Mouse (Mus musculus) stomach, embryonic 16.5 days (tissue): ENCODE results near the gene Tdrd7. TPM values are rescaled to one million over a fixed set of nuclear protein-coding genes. Genes with fewer than 3 reads are reported as not detected.

Experiments
- ATAC-seq: fragments of 200-750 bp; cut with Nextera tagmentation; 2 replicates; pipeline ENCODE4 v1.8.0; 2017; ENCODE audit warnings: moderate number of reproducible peaks, moderate TSS enrichment; ENCODE audit not compliant: insufficient read depth, low FRiP score
- H3K27ac ChIP-seq: fragments of 300-500 bp; sonication (generic); 2 replicates; pipeline ENCODE4 v1.5.1; 2014; ENCODE audit warnings: low read length
- H3K27me3 ChIP-seq: fragments of 300-500 bp; sonication (generic); 2 replicates; pipeline ENCODE4 v1.6.1; 2014; ENCODE audit warnings: low read length, control low read depth, mixed read lengths; ENCODE audit not compliant: control insufficient read depth, insufficient read depth
- H3K36me3 ChIP-seq: fragments of 300-500 bp; sonication (generic); 2 replicates; pipeline ENCODE4 v1.6.1; 2014; ENCODE audit warnings: low read length; ENCODE audit not compliant: control insufficient read depth, insufficient read depth
- H3K4me1 ChIP-seq: fragments of 300-500 bp; sonication (generic); 2 replicates; pipeline ENCODE4 v1.6.1; 2014; ENCODE audit warnings: low read length, control low read depth, mixed read lengths; ENCODE audit not compliant: control insufficient read depth, insufficient read depth
- H3K4me2 ChIP-seq: fragments of 300-500 bp; sonication (generic); 2 replicates; pipeline ENCODE4 v1.6.1; 2014; ENCODE audit warnings: low read depth, low read length, mixed read lengths
- H3K4me3 ChIP-seq: fragments of 300-500 bp; sonication (generic); replicated peaks from 2 replicates; pipeline ENCODE4 v1.5.1; 2014; ENCODE audit warnings: mild to moderate bottlenecking, low read length
- H3K9ac ChIP-seq: fragments of 300-500 bp; sonication (generic); 2 replicates; pipeline ENCODE4 v1.6.1; 2014; ENCODE audit warnings: low read length
- H3K9me3 ChIP-seq: fragments of 300-500 bp; sonication (generic); replicated peaks from 2 replicates; pipeline ENCODE4 v1.6.1; 2016; ENCODE audit warnings: low read length, control low read depth; ENCODE audit not compliant: control insufficient read depth
- WGBS: fragments of 180-500 bp; shearing (Covaris S2); extraction: QIAGEN DNeasy Blood & Tissue Kit; methylation state at CpG from one replicate; pipeline ENCODE4 v1.1.7; 2014; 5-methylcytosine and 5-hydroxymethylcytosine counted together
- polyA plus RNA-seq: library from polyadenylated mRNA; unstranded; fragments of >200 nt; fragmentation: Nextera tagmentation; extraction: Ambion mirVana; gene quantifications from 2 replicates; pipeline ENCODE4 v1.2.1, GENCODE M21; 2015

The Tdrd7 gene
- polyA plus RNA-seq, 1 experiment from 2014 or later: 24.5 TPM

- ATAC-seq: no peak
Measured at GRCm38 (mm10) chr4:46047971-46048370, 82.8 kb downstream of the Tdrd7 start.

GRCm38 (mm10) chr4:46048418-46048817 is 83.3 kb downstream of the Tdrd7 start:
- 0 out of 2 replicates have a peak, but pooled peaks cover 5% of the 10 kb centered on the region for H3K9me3 ChIP-seq
- H3K36me3 ChIP-seq: no peaks in the 10 kb centered on the region
- no peak overlapping the region for H3K9ac ChIP-seq
- no peak for ATAC-seq
- H3K4me1 ChIP-seq: no peaks in the 10 kb centered on the region
- no peak overlapping the region for H3K27ac ChIP-seq
- no peaks in the 10 kb centered on the region for H3K27me3 ChIP-seq
- WGBS: 84% methylated on average over 7 of the region's 7 CpGs
- no peak overlapping the region for H3K4me3 ChIP-seq
- H3K4me2 ChIP-seq: no peak overlapping the region

More at GRCm38 (mm10) chr4:46047971-46048370, 82.8 kb downstream of the Tdrd7 start:
- 69% methylated on average over 4 of the region's 4 CpGs for WGBS
- Histone ChIP-seq H3K4me2 (no peak overlapping the region), H3K27ac (no peak overlapping the region), H3K9me3 (0 out of 2 replicates have a peak, but pooled peaks cover 5% of the 10 kb centered on the region), H3K4me1 (no peaks in the 10 kb centered on the region), H3K4me3 (no peak overlapping the region), H3K36me3 (no peaks in the 10 kb centered on the region), H3K9ac (no peak overlapping the region), H3K27me3 (no peaks in the 10 kb centered on the region)

GRCm38 (mm10) chr4:46053323-46054107 is 88.4 kb downstream of the Tdrd7 start:
- Histone ChIP-seq H3K27me3 (no peaks in the 10 kb centered on the region), H3K4me1 (no peaks in the 10 kb centered on the region), H3K4me2 (no peak overlapping the region), H3K9ac (no peak overlapping the region), H3K27ac (no peak overlapping the region), H3K36me3 (no peaks in the 10 kb centered on the region), H3K4me3 (no peak overlapping the region), H3K9me3 (0 out of 2 replicates have a peak, but pooled peaks cover 5% of the 10 kb centered on the region)
- ATAC-seq: no peak
- 89% methylated on average over 9 of the region's 9 CpGs for WGBS

- 82% methylated on average over 5 of the region's 5 CpGs for WGBS
- Histone ChIP-seq H3K9me3 (0 out of 2 replicates have a peak, but pooled peaks cover 5% of the 10 kb centered on the region), H3K4me1 (no peaks in the 10 kb centered on the region)
Measured at GRCm38 (mm10) chr4:46056163-46056562, 91.0 kb downstream of the Tdrd7 start.

DNA sequence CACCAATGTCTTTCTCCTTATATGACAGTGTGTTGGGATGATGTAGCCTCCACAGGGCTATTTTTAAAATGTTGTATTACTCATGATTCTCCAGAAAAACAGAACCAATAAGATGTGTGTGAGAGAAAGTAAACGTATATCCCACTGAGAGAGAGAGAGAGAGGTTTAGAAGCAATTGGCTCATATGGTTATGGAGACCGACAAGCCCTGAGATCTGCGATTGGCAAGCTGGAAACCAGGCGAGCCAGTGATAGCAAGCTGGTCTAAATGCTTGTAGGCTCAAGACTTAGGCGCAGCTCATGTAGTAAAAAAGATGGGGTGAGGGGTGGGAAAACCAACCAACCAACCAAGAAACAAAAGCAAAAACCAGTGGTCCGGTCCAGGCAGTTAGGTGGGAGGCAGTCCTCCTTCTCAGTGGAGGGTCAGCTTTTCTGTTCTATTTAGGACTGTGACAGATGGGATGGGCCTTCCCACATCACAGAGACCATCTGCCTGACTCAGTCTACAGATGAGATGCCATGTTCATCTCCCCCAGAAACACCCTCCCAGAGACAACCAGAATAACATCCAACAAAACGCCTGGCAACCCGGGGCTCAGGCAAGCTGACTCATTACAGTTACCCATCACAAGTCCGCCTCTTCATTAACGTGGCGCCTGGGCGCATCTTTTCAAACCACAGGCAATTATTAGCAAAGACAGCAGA is 96.3 kb downstream of the Tdrd7 start:
- Histone ChIP-seq H3K4me1 (no peaks in the 10 kb centered on the region), H3K27ac (no peak overlapping the region), H3K4me2 (no peak overlapping the region), H3K9ac (no peak overlapping the region), H3K9me3 (no peaks in the 10 kb centered on the region), H3K27me3 (no peaks in the 10 kb centered on the region), H3K36me3 (no peaks in the 10 kb centered on the region), H3K4me3 (no peak overlapping the region)
- 89% methylated on average over 12 of the region's 12 CpGs for WGBS
- ATAC-seq: no peak

More at GRCm38 (mm10) chr4:46056163-46056562, 91.0 kb downstream of the Tdrd7 start:
- Histone ChIP-seq H3K4me2 (no peak overlapping the region), H3K9ac (no peak overlapping the region), H3K36me3 (no peaks in the 10 kb centered on the region), H3K27me3 (no peaks in the 10 kb centered on the region), H3K27ac (no peak overlapping the region), H3K4me3 (no peak overlapping the region)
- ATAC-seq: no peak

DNA sequence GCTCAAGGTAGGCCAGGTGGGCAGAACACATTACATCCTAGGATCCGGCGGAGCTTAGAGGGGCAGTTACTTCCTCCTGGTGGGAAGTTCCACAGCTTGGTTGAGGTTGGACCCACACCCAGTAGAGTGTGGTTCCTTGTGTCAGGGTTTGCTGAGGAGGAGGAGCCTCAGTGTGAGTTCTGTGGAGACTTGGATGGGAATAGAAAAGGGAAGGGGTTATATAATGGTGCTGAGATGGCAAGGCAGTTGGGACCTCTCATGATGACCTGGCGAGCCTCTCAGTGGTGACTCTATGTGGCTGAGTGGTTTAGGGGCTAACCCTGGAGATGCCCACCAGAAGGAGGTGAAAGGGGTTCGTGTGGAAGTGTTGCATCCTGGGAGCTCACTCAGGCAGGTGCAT is 98.7 kb downstream of the Tdrd7 start:
- H3K4me1 ChIP-seq: no peaks in the 10 kb centered on the region
- no peak overlapping the region for H3K9ac ChIP-seq
- H3K27me3 ChIP-seq: no peaks in the 10 kb centered on the region
- H3K27ac ChIP-seq: no peak overlapping the region
- ATAC-seq: no peak
- no peak overlapping the region for H3K4me3 ChIP-seq
- 75% methylated on average over 4 of the region's 4 CpGs for WGBS
- no peaks in the 10 kb centered on the region for H3K9me3 ChIP-seq
- no peaks in the 10 kb centered on the region for H3K36me3 ChIP-seq
- H3K4me2 ChIP-seq: no peak overlapping the region

DNA sequence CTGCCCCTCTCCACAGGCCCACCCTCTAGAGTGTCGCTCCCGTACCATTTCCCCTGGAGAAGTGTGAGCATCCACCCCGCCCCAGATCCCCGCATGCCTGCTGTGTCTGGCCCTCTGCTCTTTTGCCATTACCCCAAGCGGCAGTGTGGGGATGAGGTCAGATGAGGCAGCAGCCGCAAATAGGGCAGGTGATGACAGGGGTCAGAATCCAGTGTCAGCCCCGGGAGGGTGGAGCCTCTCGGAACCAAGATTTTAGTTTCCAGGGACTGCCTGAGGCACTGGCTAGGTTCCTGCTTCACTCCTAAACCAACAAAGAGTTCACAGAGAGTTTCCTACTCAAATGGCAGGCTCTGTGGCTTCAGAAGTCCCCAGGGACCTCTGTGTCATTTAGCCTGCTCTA is 99.1 kb downstream of the Tdrd7 start:
- H3K9ac ChIP-seq: no peak overlapping the region
- H3K27me3 ChIP-seq: no peaks in the 10 kb centered on the region
- H3K9me3 ChIP-seq: no peaks in the 10 kb centered on the region
- 54% methylated on average over 8 of the region's 8 CpGs for WGBS
- no peak overlapping the region for H3K4me2 ChIP-seq
- ATAC-seq: no peak
- H3K27ac ChIP-seq: no peak overlapping the region
- H3K4me3 ChIP-seq: no peak overlapping the region
- no peaks in the 10 kb centered on the region for H3K4me1 ChIP-seq
- H3K36me3 ChIP-seq: no peaks in the 10 kb centered on the region

GRCm38 (mm10) chr4:46064961-46065360 is 99.8 kb downstream of the Tdrd7 start:
- Histone ChIP-seq H3K9ac (no peak overlapping the region), H3K4me1 (no peaks in the 10 kb centered on the region), H3K4me3 (no peak overlapping the region), H3K27ac (no peak overlapping the region), H3K9me3 (no peaks in the 10 kb centered on the region), H3K4me2 (no peak overlapping the region), H3K36me3 (no peaks in the 10 kb centered on the region), H3K27me3 (no peaks in the 10 kb centered on the region)
- no peak for ATAC-seq
- 66% methylated on average over 3 of the region's 3 CpGs for WGBS

DNA sequence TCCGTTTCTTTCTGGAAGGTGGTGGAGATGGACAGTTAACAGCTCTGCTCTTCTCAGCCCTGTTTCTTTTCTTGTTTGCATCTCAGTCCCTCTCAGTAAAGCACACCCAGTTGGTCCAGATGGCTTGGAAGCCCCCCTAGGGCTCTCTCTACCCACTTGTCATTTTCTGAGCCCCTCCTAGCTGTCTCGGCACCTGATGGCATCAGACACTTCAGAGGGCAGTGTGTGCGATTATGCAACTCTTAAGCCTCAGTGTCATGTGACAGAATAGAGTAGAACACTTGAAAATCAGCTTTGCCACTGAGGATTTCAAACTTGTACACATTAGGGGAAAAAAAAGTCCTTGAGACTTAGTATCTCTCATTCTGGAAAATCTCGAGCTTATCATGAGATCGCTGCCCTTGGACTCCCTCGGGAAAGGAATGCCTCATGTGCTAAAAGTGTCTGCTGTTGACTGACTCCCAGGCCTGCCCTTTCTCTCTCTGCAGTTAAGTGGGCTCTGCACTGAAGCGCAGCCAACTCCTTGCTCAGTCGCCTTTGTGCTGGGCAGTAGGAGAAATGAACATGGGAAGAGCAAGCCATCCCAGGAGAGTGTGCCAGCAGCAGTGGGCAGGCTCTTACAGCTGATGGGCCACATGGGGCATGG is 100.7 kb downstream of the Tdrd7 start:
- no peaks in the 10 kb centered on the region for H3K9me3 ChIP-seq
- no peaks in the 10 kb centered on the region for H3K4me1 ChIP-seq
- no peaks in the 10 kb centered on the region for H3K27me3 ChIP-seq
- WGBS: 58% methylated on average over 8 of the region's 8 CpGs
- no peak overlapping the region for H3K9ac ChIP-seq
- no peak for ATAC-seq
- no peak overlapping the region for H3K4me2 ChIP-seq
- H3K36me3 ChIP-seq: no peaks in the 10 kb centered on the region
- H3K4me3 ChIP-seq: no peak overlapping the region
- no peak overlapping the region for H3K27ac ChIP-seq
